Mouse (Mus musculus) MEL (cell line): ENCODE measurements around the gene Wdr72.

Experiments
- CTCF ChIP-seq, 3 experiments: IDR thresholded peaks in 2 of 3; conservative IDR thresholded peaks in 1 of 3; 2 replicates each; pipeline ENCODE4 v1.5.1; 2011 to 2012; ENCODE audit warnings: low read length in 3 of 3, low read depth in 2 of 3, mild to moderate bottlenecking in 2 of 3, improper control_type of control experiment in 1 of 3, inconsistent platforms in 1 of 3, mixed read lengths in 1 of 3, moderate library complexity in 1 of 3; ENCODE audit not compliant: control insufficient read depth in 1 of 3, insufficient read depth in 1 of 3, poor library complexity in 1 of 3, severe bottlenecking in 1 of 3
- E2F4 ChIP-seq: IDR thresholded peaks from 2 replicates; pipeline ENCODE4 v1.6.1; 2011; ENCODE audit warnings: low read depth, low read length, improper control_type of control experiment, borderline replicate concordance
- ELF1 ChIP-seq: IDR thresholded peaks from 2 replicates; pipeline ENCODE4 v1.6.1; 2014; ENCODE audit warnings: low read depth, mild to moderate bottlenecking, inconsistent platforms, low read length, improper control_type of control experiment, moderate library complexity
- EP300 ChIP-seq, 2 experiments: IDR thresholded peaks; 2 replicates each; pipeline ENCODE4 v1.6.1; 2011; ENCODE audit warnings: improper control_type of control experiment in 2 of 2, low read length in 2 of 2, low read depth in 1 of 2, mild to moderate bottlenecking in 1 of 2
- GABPA ChIP-seq: IDR thresholded peaks from 2 replicates; pipeline ENCODE4 v1.6.1; 2012; ENCODE audit warnings: low read depth, mild to moderate bottlenecking, inconsistent platforms, low read length, improper control_type of control experiment, moderate library complexity
- GATA1 ChIP-seq: IDR thresholded peaks from 2 replicates; pipeline ENCODE4 v1.6.1; 2011; ENCODE audit warnings: low read depth, low read length, improper control_type of control experiment
- MAX ChIP-seq: IDR thresholded peaks from 2 replicates; pipeline ENCODE4 v1.6.1; 2011; ENCODE audit warnings: low read length, improper control_type of control experiment
- MXI1 ChIP-seq: IDR thresholded peaks from 2 replicates; pipeline ENCODE4 v1.6.1; 2011; ENCODE audit warnings: mild to moderate bottlenecking, low read depth, low read length, improper control_type of control experiment
- POLR2A ChIP-seq, 2 experiments: IDR thresholded peaks; 2 replicates each; pipeline ENCODE4 v1.6.1; 2011 to 2012; ENCODE audit warnings: low read length in 2 of 2, mild to moderate bottlenecking in 2 of 2, control low read depth in 1 of 2, improper control_type of control experiment in 1 of 2, low read depth in 1 of 2, moderate library complexity in 1 of 2; ENCODE audit not compliant: control insufficient read depth in 1 of 2, insufficient read depth in 1 of 2, poor library complexity in 1 of 2
- TCF12 ChIP-seq: IDR thresholded peaks from 2 replicates; pipeline ENCODE4 v1.6.1; 2014; ENCODE audit warnings: low read depth, mild to moderate bottlenecking, inconsistent platforms, low read length, improper control_type of control experiment, moderate library complexity
- UBTF ChIP-seq: IDR thresholded peaks from 2 replicates; pipeline ENCODE4 v1.6.1; 2012; ENCODE audit warnings: low read depth, mild to moderate bottlenecking, inconsistent platforms, low read length, improper control_type of control experiment, moderate library complexity, borderline replicate concordance; ENCODE audit not compliant: insufficient read depth
- ZC3H11A ChIP-seq: IDR thresholded peaks from 2 replicates; pipeline ENCODE4 v1.6.1; 2012; ENCODE audit warnings: low read depth, mild to moderate bottlenecking, inconsistent platforms, low read length, improper control_type of control experiment
- ZMIZ1 ChIP-seq: IDR thresholded peaks from 2 replicates; pipeline ENCODE4 v1.6.1; 2012; ENCODE audit warnings: low read depth, mild to moderate bottlenecking, inconsistent platforms, low read length, improper control_type of control experiment, moderate library complexity
- ZNF384 ChIP-seq: IDR thresholded peaks from 2 replicates; pipeline ENCODE4 v1.6.1; 2012; ENCODE audit warnings: low read depth, mild to moderate bottlenecking, inconsistent platforms, low read length, improper control_type of control experiment

DNA sequence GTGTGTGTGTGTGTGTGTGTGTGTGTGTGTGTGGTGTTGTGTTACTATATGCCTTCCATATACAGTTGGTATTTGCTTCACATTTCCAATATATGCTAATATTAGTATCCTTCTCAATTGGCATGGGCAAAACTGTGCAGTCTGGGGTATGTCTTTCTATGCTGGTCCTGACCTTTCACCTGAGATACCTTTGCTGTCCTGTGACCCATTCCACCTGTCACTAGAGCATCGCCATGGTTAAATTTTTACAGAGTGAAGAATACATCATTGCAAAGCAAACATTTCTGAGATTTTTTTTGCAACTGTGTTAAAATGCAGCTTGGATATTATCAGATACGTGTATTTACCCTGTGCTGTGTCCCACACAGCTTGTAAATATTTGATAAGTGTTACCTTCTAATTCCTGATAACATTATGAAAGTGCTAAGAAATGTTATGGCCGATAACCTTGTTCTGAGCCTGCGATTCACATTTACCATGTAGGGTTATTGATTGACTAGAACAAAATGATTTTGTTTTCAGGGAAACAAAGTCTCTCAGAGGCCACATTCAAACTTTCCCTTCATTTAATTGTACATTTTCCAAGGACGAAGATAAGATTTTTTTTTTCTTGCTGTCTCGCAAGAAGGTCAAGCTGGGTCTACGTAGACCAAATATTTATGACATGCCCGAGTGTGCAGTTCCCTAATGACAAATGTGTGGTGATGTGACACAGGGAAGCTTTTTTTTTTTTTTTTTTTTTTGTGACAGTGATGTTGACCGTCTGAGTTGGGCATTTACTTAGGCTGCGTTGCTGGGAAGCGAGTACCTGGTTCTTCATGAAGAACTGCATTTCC is 214.2 kb downstream of the Wdr72 start:
- no peak for TF ChIP-seq ZNF384
- TF ChIP-seq ELF1, result no peak
- no peak for TF ChIP-seq GABPA
- no peak for TF ChIP-seq CTCF (IDR thresholded peaks at IDR 0.05 in 2 of 3, conservative IDR thresholded peaks at IDR 0.05 in 1 of 3; ENCODE audit: control insufficient read depth in 1 of 3, insufficient read depth in 1 of 3, low read depth in 2 of 3, low read length in 3 of 3, poor library complexity in 1 of 3, severe bottlenecking in 1 of 3)
- TF ChIP-seq POLR2A (IDR thresholded peaks at IDR 0.05; ENCODE audit: control insufficient read depth in 1 of 2, insufficient read depth in 1 of 2, low read depth in 1 of 2, low read length in 2 of 2, poor library complexity in 1 of 2), result no peak
- TF ChIP-seq E2F4, result no peak
- TF ChIP-seq GATA1, result no peak
- no peak for TF ChIP-seq MAX
- TF ChIP-seq MXI1, result no peak
- TF ChIP-seq EP300 (IDR thresholded peaks at IDR 0.05; ENCODE audit: low read depth in 1 of 2, low read length in 2 of 2), result no peak
- no peak for TF ChIP-seq TCF12
- no peak for TF ChIP-seq ZMIZ1
- no peak for TF ChIP-seq UBTF
- TF ChIP-seq ZC3H11A, result no peak
